ENCODE assay signal across 8 mouse cellular contexts in the genomic region with DNA sequence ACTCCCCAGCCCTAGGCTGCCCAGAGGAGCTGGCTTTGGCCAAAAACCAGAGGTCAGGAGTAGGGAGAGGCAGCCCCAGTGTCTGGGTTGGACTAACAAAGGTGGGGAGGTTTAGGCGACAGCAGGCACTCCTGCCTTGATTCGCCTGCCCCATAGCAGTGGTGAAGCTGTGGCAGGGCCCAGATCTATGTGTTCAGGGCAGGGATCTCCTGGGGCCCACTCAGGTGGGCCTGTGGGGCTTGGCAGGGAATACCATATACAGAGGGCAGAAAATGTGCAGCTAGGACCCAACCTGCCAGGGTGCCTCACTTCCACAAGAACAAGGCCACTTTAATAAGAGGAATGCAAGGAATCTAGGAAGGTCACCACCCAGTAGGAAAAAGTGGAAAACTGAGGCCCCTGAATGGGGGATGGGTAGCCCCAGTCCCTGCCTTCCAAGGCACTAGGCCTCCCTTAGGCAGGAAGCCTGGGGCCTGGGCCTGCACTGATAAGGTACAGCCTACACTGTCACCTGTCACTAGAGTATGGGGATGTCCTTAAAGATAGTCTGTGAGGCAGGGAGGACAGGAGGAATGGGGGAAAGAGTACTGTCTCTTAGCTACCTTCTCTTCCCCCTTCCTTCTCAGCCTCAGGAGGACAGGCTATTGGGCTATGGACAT. TPM values are rescaled to one million over a fixed set of nuclear protein-coding genes. Genes with fewer than 3 reads are reported as not detected.
DNase-seq lines count a peak whose midpoint lies in the region; ATAC-seq and TF ChIP-seq lines count a peak whose summit lies in the region.

No protein-coding gene starts in this region.

- H3K79me2 ChIP-seq in myocyte (ENCODE audit: control insufficient read depth, insufficient read depth): no peaks in the 10 kb centered on the region

- TF ChIP-seq POLR2A in myocyte (IDR thresholded peaks at IDR 0.05; ENCODE audit: insufficient read length, low read depth): no peak

- no peaks in the 10 kb centered on the region for H3K9me3 ChIP-seq in heart, embryonic 12.5 days (replicated peaks)
- no peaks in the 10 kb centered on the region for H3K9me3 ChIP-seq in erythroblast, embryonic 14.5 days (ENCODE audit: control insufficient read depth, low read length)

- ATAC-seq in heart, embryonic 12.5 days (ENCODE audit: insufficient number of reproducible peaks, low FRiP score): peak; percentile 82

- peak overlapping the region; percentile 54 for H3K9ac ChIP-seq in heart, embryonic 12.5 days

- H3K36me3 ChIP-seq in heart, embryonic 12.5 days: no peaks in the 10 kb centered on the region
- peaks cover 57% of the 10 kb centered on the region for H3K36me3 ChIP-seq in erythroblast, embryonic 14.5 days (ENCODE audit: control insufficient read depth)
- no peaks in the 10 kb centered on the region for H3K36me3 ChIP-seq in myocyte (ENCODE audit: control insufficient read depth, insufficient read depth)

- intact Hi-C loops in heart, postnatal 25 days (cut with DNase I): loop anchor here (5.0 to 10.0 kb wide), 4 partner anchors 66 to 469 kb away; a partner anchor contains a TSS

- H3ac ChIP-seq in myocyte (ENCODE audit: control insufficient read depth, insufficient read length): no peak overlapping the region

- peak overlapping the region; percentile 28 for H3K4me3 ChIP-seq in heart, embryonic 12.5 days
- H3K4me3 ChIP-seq in erythroblast, embryonic 14.5 days (replicated peaks): peak overlapping the region; percentile 78
- peak overlapping the region; percentile 27 for H3K4me3 ChIP-seq in myocyte

- H3K4me1 ChIP-seq in heart, embryonic 12.5 days (replicated peaks): peaks cover 55% of the 10 kb centered on the region
- H3K4me1 ChIP-seq in erythroblast, embryonic 14.5 days (ENCODE audit: control insufficient read depth): peaks cover 92% of the 10 kb centered on the region

- peak overlapping the region; percentile 45 for H3K4me2 ChIP-seq in heart, embryonic 12.5 days
- H3K4me2 ChIP-seq in myocyte (ENCODE audit: low read depth): peak overlapping the region; percentile 81

- H3K27ac ChIP-seq in heart, embryonic 12.5 days (ENCODE audit: poor library complexity, severe bottlenecking): peak overlapping the region; percentile 96

- WGBS in heart, embryonic 12.5 days: 62% methylated on average over 2 of the region's 2 CpGs

- H3K27me3 ChIP-seq in heart, embryonic 12.5 days (replicated peaks): no peaks in the 10 kb centered on the region
- no peaks in the 10 kb centered on the region for H3K27me3 ChIP-seq in erythroblast, embryonic 14.5 days (ENCODE audit: control insufficient read depth)
- H3K27me3 ChIP-seq in myocyte (ENCODE audit: control insufficient read depth, insufficient read depth, insufficient read length): no peaks in the 10 kb centered on the region

- DNase-seq in heart, postnatal 25 days (ENCODE audit: low spot score): no peak
- peak; percentile 51 for DNase-seq in ES-CJ7 (ENCODE audit: low read depth, low spot score)
- no peak for DNase-seq in layer of hippocampus, adult 8-10 months (ENCODE audit: low spot score in 2 of 2)
- no peak for DNase-seq in cerebellum, postnatal 36 days
- no peak for DNase-seq in gastrocnemius, adult 8-10 months (ENCODE audit: low spot score in 2 of 2)

TF ChIP-seq in myocyte, 11 proteins besides CTCF, POLR2A, EP300 and RAD21:
- TF ChIP-seq CEBPB (IDR thresholded peaks at IDR 0.05; ENCODE audit: insufficient read depth, poor library complexity, severe bottlenecking) (no peak), TCF12 (IDR thresholded peaks at IDR 0.05; ENCODE audit: insufficient read depth, poor library complexity, severe bottlenecking) (no peak), MYOD1 (IDR thresholded peaks at IDR 0.05; ENCODE audit: control insufficient read depth in 1 of 3, insufficient read length in 2 of 3, low read depth in 2 of 3) (no peak), SRF (IDR thresholded peaks at IDR 0.05; ENCODE audit: control insufficient read depth, insufficient read length, low read depth) (no peak), USF1 (IDR thresholded peaks at IDR 0.05; ENCODE audit: low read depth) (no peak), MAX (IDR thresholded peaks at IDR 0.05; ENCODE audit: low read depth) (no peak), TCF3 (IDR thresholded peaks at IDR 0.05; ENCODE audit: insufficient read length, low read depth) (no peak), POLR2AphosphoS2 (IDR thresholded peaks at IDR 0.05; ENCODE audit: insufficient read length, low read depth) (no peak), E2F4 (IDR thresholded peaks at IDR 0.05; ENCODE audit: insufficient read depth) (no peak), REST (IDR thresholded peaks at IDR 0.05; ENCODE audit: insufficient read depth, insufficient read length) (no peak), MYOG (IDR thresholded peaks at IDR 0.05; ENCODE audit: control insufficient read depth in 1 of 3, insufficient read depth in 1 of 3, insufficient read length in 2 of 3, low read depth in 2 of 3) (no peak)
TF ChIP-seq in myocyte: peak in this region for 0.

RNA-seq across cellular contexts. Expression of a gene that starts 1.4 kb away (rescaled TPM):
- polyA plus RNA-seq in heart, embryonic 12.5 days (2016; fragmentation: Nextera tagmentation; extraction: Ambion mirVana): 7.0 and 7.7 TPM in 2 replicates
- 1 to 10 TPM in 1 of 2 experiments, under 1 TPM in 1; 0.34 to 1.5 TPM for total RNA-seq in heart, postnatal 25 days (2021)
- 14.9 and 17.8 TPM in 2 replicates for polyA plus RNA-seq in erythroblast, embryonic 14.5 days (2012)
- polyA plus RNA-seq in myocyte (2012; fragmentation: generic; extraction: Trizol): 59.5 TPM
- total RNA-seq in layer of hippocampus, adult 8-10 months (2022): under 1 TPM in 2 of 4 experiments, not detected in 2; 0.70 to 0.75 TPM
- under 1 TPM in 2 of 4 experiments, not detected in 2; 0.27 to 0.56 TPM for total RNA-seq in gastrocnemius, adult 8-10 months (2022)

RNA-seq across cellular contexts. Expression of a gene that starts 37.2 kb away (rescaled TPM):
- 0.23 and 0.31 TPM in 2 replicates for polyA plus RNA-seq in heart, embryonic 12.5 days (2016; fragmentation: Nextera tagmentation; extraction: Ambion mirVana)
- not detected for total RNA-seq in heart, postnatal 25 days (2021)
- 0.05 TPM in 1 of 2 replicates, not detected in the other for polyA plus RNA-seq in erythroblast, embryonic 14.5 days (2012)
- polyA plus RNA-seq in myocyte (2012; fragmentation: generic; extraction: Trizol): not detected
- total RNA-seq in layer of hippocampus, adult 8-10 months (2022): under 1 TPM; 0.27 to 0.85 (median 0.36) TPM
- not detected for total RNA-seq in gastrocnemius, adult 8-10 months (2022)

RNA-seq across cellular contexts. Expression of a gene that starts 46.3 kb away (rescaled TPM):
- polyA plus RNA-seq in heart, embryonic 12.5 days (2016; fragmentation: Nextera tagmentation; extraction: Ambion mirVana): 701 and 712 TPM in 2 replicates
- 100 to 1,000 TPM; 424 to 455 TPM for total RNA-seq in heart, postnatal 25 days (2021)
- polyA plus RNA-seq in erythroblast, embryonic 14.5 days (2012): 5.9 and 6.3 TPM in 2 replicates
- 744 TPM for polyA plus RNA-seq in myocyte (2012; fragmentation: generic; extraction: Trizol)
- 100 to 1,000 TPM; 413 to 631 (median 486) TPM for total RNA-seq in layer of hippocampus, adult 8-10 months (2022)
- 100 to 1,000 TPM in 1 of 4 experiments, 10 to 100 TPM in 3; 85.0 to 103 (median 88.3) TPM for total RNA-seq in gastrocnemius, adult 8-10 months (2022)

Comparison
In these comparisons a context has a peak if more than half of its experiments do, and no peak if none do; other contexts are left out.
1. H3K4me3 ChIP-seq: peak in every context shown above with its lines; median percentile 78 in erythroblast, embryonic 14.5 days; 28 in heart, embryonic 12.5 days; 27 in myocyte.